Mouse (Mus musculus): ENCODE results near the gene Mcm3. TPM values are rescaled to one million over a fixed set of nuclear protein-coding genes. Genes with fewer than 3 reads are reported as not detected.
"Not testable (repeated sequence)": the region's sequence is repeated elsewhere in the genome, so short reads cannot be mapped to it uniquely, and the experiment has no call there.

Mcm3 gene
- polyA plus RNA-seq, 1 experiment, result not detected

DNA sequence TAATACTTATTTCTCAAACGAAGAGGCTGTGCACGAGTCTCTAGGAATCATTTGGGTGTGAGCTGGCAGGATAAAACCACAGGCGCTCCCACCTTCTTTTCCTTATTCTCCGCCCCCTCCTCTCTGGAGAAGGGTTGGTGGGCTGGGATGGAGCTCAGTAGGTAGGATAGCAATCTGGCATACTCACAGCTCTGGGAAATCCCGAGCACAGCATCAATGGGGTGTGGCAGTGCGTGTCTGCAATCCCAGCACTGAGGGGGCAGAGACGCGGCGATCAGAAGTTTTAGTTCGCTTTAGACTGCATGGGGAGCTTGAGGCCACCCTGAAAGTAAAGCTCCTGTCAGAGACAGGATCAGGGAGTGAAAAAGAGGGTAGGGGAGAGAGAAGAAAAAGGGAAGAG is 31.7 kb downstream of the Mcm3 start:
- WGBS, result 31% methylated on average over 10 of the region's 10 CpGs
- peaks cover 3% of the 10 kb centered on the region for H3K4me1 ChIP-seq (ENCODE audit: control insufficient read depth, insufficient read depth, low read length)
- no peak overlapping the region for H3K4me3 ChIP-seq (ENCODE audit: insufficient read depth, low read depth, low read length)
- H3K27ac ChIP-seq (ENCODE audit: insufficient read depth, low read depth, low read length), result no peak overlapping the region
- TF ChIP-seq CTCF (IDR thresholded peaks at IDR 0.05; ENCODE audit: insufficient read depth, low read depth, low read length), result no peak
- no peak for TF ChIP-seq POLR2A (IDR thresholded peaks at IDR 0.05; ENCODE audit: insufficient read depth, low read depth, low read length)

DNA sequence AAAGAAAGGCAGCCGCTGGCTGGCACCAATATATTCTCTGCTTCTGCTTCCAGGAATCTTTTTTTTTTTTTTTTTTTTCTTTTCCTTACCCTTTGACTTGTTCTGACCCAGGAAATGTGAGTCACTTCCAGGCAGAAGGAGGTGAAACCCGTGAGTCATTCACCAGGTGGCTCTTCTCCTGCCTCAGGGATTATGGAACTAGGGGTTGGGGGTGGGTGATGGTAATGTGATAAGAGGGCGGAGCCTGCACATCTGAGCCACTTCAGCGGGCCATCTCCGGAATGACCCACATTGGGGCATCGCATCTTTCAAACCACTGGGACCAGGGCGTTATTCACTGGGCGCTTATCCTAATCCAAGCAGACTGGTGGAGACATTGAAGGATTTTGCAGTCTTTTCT is 33.1 kb downstream of the Mcm3 start:
- TF ChIP-seq CTCF (IDR thresholded peaks at IDR 0.05; ENCODE audit: insufficient read depth, low read depth, low read length), result no peak
- no peak for TF ChIP-seq POLR2A (IDR thresholded peaks at IDR 0.05; ENCODE audit: insufficient read depth, low read depth, low read length)
- no peak overlapping the region for H3K27ac ChIP-seq (ENCODE audit: insufficient read depth, low read depth, low read length)
- no peak overlapping the region for H3K4me3 ChIP-seq (ENCODE audit: insufficient read depth, low read depth, low read length)
- WGBS, result 68% methylated on average over 8 of the region's 8 CpGs
- H3K4me1 ChIP-seq (ENCODE audit: control insufficient read depth, insufficient read depth, low read length), result peaks cover 3% of the 10 kb centered on the region

DNA sequence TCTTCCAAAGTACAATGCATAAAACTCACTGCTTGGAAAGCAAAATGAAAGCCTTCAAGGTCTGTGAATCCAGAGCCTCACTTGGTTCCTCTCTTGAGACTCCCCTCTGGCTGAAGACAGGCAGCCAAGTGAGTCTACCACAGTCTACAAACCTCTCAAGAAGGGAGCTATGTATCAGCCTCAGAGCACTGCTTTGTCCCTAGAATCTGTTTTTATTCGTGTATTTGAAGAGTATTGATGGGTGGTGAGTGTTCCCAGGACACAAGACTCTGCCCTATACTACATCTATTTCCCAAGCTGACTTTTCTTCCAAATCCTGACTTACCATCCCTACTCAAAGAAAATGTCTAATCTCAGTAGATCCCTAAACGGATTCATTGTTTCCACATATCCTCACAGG is 41.7 kb downstream of the Mcm3 start:
- Histone ChIP-seq H3K4me1 (ENCODE audit: control insufficient read depth, insufficient read depth, low read length) (no peaks in the 10 kb centered on the region), H3K27ac (ENCODE audit: insufficient read depth, low read depth, low read length) (no peak overlapping the region), H3K4me3 (ENCODE audit: insufficient read depth, low read depth, low read length) (no peak overlapping the region)
- 88% methylated on average over 2 of the region's 2 CpGs for WGBS
- TF ChIP-seq POLR2A (IDR thresholded peaks at IDR 0.05; ENCODE audit: insufficient read depth, low read depth, low read length) (no peak), CTCF (IDR thresholded peaks at IDR 0.05; ENCODE audit: insufficient read depth, low read depth, low read length) (no peak)

DNA sequence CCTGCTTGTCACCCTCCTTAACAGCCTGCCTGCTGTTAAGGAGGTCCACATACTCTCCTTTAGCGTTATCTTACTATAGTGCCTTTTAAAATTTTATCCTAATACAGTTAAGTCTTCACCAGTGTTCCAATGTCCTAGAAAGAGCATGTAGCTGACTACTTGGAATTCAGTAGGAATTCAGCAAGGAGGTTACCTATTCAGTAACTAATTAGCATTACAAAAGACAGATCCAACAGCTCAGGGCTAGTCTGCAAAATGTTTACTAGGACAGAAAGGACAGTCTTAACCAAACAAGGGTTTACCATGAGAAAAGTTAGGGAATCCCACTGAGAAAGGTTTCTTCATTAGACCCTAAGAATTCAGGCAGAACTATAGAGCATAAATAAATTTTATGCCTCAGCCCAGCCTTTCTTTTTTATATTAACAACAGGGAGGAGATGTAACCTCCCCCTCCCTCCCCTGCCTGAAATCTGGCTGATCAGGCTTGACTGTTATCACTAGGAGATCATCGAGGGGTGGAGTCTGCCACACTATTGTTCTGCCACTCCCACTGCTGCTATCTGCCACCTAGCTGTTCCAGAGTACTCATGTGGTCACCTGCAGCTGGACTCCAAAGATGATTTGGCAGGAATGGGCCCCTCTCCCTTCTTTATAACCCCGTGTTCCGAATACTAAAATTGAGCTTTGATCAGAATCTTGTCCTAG is 45.9 kb downstream of the Mcm3 start:
- 85% methylated on average over 4 of the region's 4 CpGs for WGBS

DNA sequence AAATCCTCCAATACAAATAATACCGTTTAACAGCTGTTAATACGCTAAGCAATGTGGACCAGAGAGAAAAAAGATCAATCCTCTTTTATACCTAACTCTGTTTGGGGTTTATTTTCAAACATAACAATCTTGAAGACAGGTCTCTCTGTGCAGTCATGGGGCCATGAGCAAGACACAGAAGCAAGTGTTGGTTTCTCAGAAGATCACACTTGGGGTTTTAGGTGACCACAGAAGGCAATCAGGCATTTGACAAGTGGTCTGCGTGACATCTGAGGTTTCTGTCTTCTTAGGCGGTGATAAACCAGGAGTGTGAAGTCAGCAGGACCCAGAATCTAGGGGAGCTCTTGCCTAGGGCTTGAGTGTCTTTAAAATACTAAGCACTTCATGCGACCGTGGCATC is 53.6 kb downstream of the Mcm3 start:
- Histone ChIP-seq H3K4me3 (ENCODE audit: insufficient read depth, low read depth, low read length) (no peak overlapping the region), H3K27ac (ENCODE audit: insufficient read depth, low read depth, low read length) (no peak overlapping the region), H3K4me1 (ENCODE audit: control insufficient read depth, insufficient read depth, low read length) (no peaks in the 10 kb centered on the region)
- TF ChIP-seq CTCF (IDR thresholded peaks at IDR 0.05; ENCODE audit: insufficient read depth, low read depth, low read length), result no peak
- TF ChIP-seq POLR2A (IDR thresholded peaks at IDR 0.05; ENCODE audit: insufficient read depth, low read depth, low read length), result no peak
- WGBS, result 86% methylated on average over 6 of the region's 6 CpGs

More for the DNA sequence above, 45.9 kb downstream of the Mcm3 start:
- not testable (repeated sequence) for H3K4me1 ChIP-seq (ENCODE audit: control insufficient read depth, insufficient read depth, low read length); H3K27ac ChIP-seq (ENCODE audit: insufficient read depth, low read depth, low read length); H3K4me3 ChIP-seq (ENCODE audit: insufficient read depth, low read depth, low read length)

DNA sequence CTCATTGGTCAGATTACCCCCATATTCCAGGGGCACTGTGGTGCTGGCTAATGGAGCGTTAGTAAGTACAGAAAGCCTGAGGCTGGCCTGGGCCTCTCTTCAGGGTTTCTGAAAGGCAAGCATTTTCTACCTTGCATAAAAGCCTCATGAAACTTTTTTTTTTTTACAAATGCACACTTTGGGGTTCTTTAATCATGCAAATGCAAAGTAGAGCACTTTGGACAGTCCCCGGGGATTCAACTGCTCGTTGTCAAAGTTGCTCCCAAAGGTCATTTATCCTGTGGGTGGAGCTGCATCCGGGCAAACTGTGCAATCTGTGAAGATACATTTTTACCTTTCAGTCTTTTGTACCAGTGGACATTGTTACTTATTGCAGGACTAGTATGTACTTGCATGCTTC is 58.7 kb downstream of the Mcm3 start:
- WGBS, result 32% methylated on average over 4 of the region's 4 CpGs
- Histone ChIP-seq H3K4me3 (ENCODE audit: insufficient read depth, low read depth, low read length) (no peak overlapping the region), H3K4me1 (ENCODE audit: control insufficient read depth, insufficient read depth, low read length) (no peaks in the 10 kb centered on the region), H3K27ac (ENCODE audit: insufficient read depth, low read depth, low read length) (no peak overlapping the region)
- no peak for TF ChIP-seq CTCF (IDR thresholded peaks at IDR 0.05; ENCODE audit: insufficient read depth, low read depth, low read length)
- no peak for TF ChIP-seq POLR2A (IDR thresholded peaks at IDR 0.05; ENCODE audit: insufficient read depth, low read depth, low read length)

DNA sequence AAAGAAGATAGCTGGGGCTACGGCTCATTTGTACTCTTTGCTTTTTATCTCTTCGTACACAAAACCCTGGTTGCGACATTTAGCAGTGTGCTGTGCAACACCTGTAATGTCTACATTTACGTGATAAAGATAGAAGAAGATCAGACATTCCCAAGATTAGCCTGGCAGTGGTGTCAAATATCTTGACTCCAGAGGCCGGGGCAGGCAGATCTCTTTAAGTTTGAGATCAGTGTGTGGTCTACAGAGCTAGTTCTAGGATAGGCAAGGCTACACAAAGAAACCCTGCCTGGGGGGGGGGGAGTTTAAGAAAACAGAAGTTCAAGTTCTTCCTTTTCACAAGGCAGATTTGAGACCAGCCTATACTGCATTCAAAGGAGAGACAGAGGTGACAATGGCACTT is 59.8 kb downstream of the Mcm3 start:
- no peak overlapping the region for H3K27ac ChIP-seq (ENCODE audit: insufficient read depth, low read depth, low read length)
- no peak overlapping the region for H3K4me3 ChIP-seq (ENCODE audit: insufficient read depth, low read depth, low read length)
- TF ChIP-seq CTCF (IDR thresholded peaks at IDR 0.05; ENCODE audit: insufficient read depth, low read depth, low read length) (no peak), POLR2A (IDR thresholded peaks at IDR 0.05; ENCODE audit: insufficient read depth, low read depth, low read length) (no peak)
- no peaks in the 10 kb centered on the region for H3K4me1 ChIP-seq (ENCODE audit: control insufficient read depth, insufficient read depth, low read length)
- 92% methylated on average over 5 of the region's 5 CpGs for WGBS

DNA sequence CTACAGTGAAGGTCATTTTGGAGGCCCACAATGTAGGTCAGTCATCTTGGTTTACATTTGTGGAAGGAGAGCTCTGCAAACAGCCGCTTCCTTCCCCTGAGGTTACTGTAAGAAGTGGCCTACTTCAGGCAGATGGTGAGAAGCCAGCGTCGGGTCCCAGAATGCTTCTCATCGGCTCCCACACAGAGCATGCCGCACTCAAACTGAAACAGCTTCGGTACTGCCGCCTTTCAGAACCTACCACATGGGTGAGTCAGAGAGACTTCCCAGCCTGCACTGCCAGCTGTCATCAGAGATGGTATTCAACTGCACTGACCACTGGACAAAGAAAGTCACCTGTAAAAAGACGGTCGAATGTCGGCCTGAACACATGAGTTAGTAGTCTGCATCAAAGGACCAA is 60.3 kb downstream of the Mcm3 start:
- Histone ChIP-seq H3K27ac (ENCODE audit: insufficient read depth, low read depth, low read length) (no peak overlapping the region), H3K4me1 (ENCODE audit: control insufficient read depth, insufficient read depth, low read length) (no peaks in the 10 kb centered on the region), H3K4me3 (ENCODE audit: insufficient read depth, low read depth, low read length) (no peak overlapping the region)
- WGBS, result 88% methylated on average over 10 of the region's 10 CpGs
- TF ChIP-seq CTCF (IDR thresholded peaks at IDR 0.05; ENCODE audit: insufficient read depth, low read depth, low read length), result no peak
- TF ChIP-seq POLR2A (IDR thresholded peaks at IDR 0.05; ENCODE audit: insufficient read depth, low read depth, low read length), result no peak

DNA sequence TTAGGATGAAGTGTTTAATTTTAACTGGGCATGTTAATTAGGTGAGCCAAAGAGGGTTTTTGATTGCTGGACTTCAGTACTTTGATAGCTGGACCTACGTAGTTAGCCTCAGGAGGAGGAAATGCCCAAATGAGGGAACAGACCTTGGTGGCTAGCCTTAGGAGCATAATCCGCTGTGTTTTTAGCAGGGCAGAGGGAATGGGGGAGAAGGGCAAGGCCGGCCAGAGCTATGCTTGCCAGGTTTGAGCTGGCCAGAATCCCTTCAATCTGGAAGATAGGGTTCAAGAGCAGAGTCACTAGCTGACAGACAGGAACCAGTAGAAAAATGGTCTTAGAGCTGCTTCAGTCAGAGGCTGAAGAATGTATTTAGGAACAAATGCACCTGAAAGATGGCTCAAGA is 62.5 kb downstream of the Mcm3 start:
- 87% methylated on average over 3 of the region's 3 CpGs for WGBS

DNA sequence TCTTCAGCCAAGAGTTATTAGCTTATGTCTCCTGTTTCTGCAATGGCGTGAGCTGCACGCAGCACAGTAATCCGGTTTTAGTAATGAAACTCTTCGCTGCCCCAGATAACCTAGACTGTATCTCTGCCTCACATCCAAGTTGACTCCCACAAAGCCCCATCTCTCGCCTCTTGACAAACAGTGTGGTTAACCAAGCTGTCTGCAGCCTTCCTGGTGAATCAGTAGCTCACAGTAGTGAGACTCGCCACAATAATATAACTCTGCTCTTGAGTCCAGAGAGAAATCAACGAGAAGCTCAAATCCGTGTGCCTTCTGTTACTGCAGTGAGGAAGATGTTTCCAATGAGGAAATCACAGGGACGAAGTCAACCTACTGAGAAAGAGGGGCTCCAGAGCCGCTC is 65.7 kb downstream of the Mcm3 start:
- Histone ChIP-seq H3K27ac (ENCODE audit: insufficient read depth, low read depth, low read length) (no peak overlapping the region), H3K4me3 (ENCODE audit: insufficient read depth, low read depth, low read length) (no peak overlapping the region), H3K4me1 (ENCODE audit: control insufficient read depth, insufficient read depth, low read length) (no peaks in the 10 kb centered on the region)
- no peak for TF ChIP-seq CTCF (IDR thresholded peaks at IDR 0.05; ENCODE audit: insufficient read depth, low read depth, low read length)
- no peak for TF ChIP-seq POLR2A (IDR thresholded peaks at IDR 0.05; ENCODE audit: insufficient read depth, low read depth, low read length)
- 84% methylated on average over 10 of the region's 10 CpGs for WGBS

More for the DNA sequence above, 62.5 kb downstream of the Mcm3 start:
- Histone ChIP-seq H3K4me3 (ENCODE audit: insufficient read depth, low read depth, low read length) (no peak overlapping the region), H3K4me1 (ENCODE audit: control insufficient read depth, insufficient read depth, low read length) (no peaks in the 10 kb centered on the region), H3K27ac (ENCODE audit: insufficient read depth, low read depth, low read length) (no peak overlapping the region)
- no peak for TF ChIP-seq POLR2A (IDR thresholded peaks at IDR 0.05; ENCODE audit: insufficient read depth, low read depth, low read length)
- TF ChIP-seq CTCF (IDR thresholded peaks at IDR 0.05; ENCODE audit: insufficient read depth, low read depth, low read length), result no peak

Other genes starting within 250 kb of the Mcm3 start
- not detected in 2 replicates for gene Pkhd1, start 202.2 kb downstream of the Mcm3 start, polyA plus RNA-seq (2012; ENCODE audit: insufficient read depth, insufficient read length, low replicate concordance, missing spikeins)
- not detected in 2 replicates for gene Il17a, start 89.4 kb downstream of the Mcm3 start, polyA plus RNA-seq (2012; ENCODE audit: insufficient read depth, insufficient read length, low replicate concordance, missing spikeins)
- gene Il17f, start 29.7 kb downstream of the Mcm3 start, polyA plus RNA-seq (2012; ENCODE audit: insufficient read depth, insufficient read length, low replicate concordance, missing spikeins), result not detected in 2 replicates
- gene Paqr8, start 70.3 kb upstream of the Mcm3 start, polyA plus RNA-seq (2012; ENCODE audit: insufficient read depth, insufficient read length, low replicate concordance, missing spikeins), result 133 TPM in 1 of 2 replicates, not detected in the other
- gene Efhc1, start 131.3 kb upstream of the Mcm3 start, polyA plus RNA-seq (2012; ENCODE audit: insufficient read depth, insufficient read length, low replicate concordance, missing spikeins), result not detected in 2 replicates